Mouse (Mus musculus) intestine, embryonic 16.5 days (tissue): Measurements from ENCODE around the gene Cdc42se1. TPM values are rescaled to one million over a fixed set of nuclear protein-coding genes. Genes with fewer than 3 reads are reported as not detected.

ENCODE experiments used
- ATAC-seq: fragments of 200-750 bp; cut with Nextera tagmentation; 2 replicates; pipeline ENCODE4 v1.8.0; 2017; ENCODE audit warnings: moderate TSS enrichment, moderate library complexity
- H3K27ac ChIP-seq: fragments of 300-500 bp; sonication (generic); 2 replicates; pipeline ENCODE4 v1.5.1; 2014; ENCODE audit warnings: mild to moderate bottlenecking, low read length
- H3K27me3 ChIP-seq: fragments of 300-500 bp; sonication (generic); replicated peaks from 2 replicates; pipeline ENCODE4 v1.6.1; 2014; ENCODE audit warnings: low read length, control low read depth, mixed read lengths; ENCODE audit not compliant: control insufficient read depth, insufficient read depth
- H3K36me3 ChIP-seq: fragments of 300-500 bp; sonication (generic); 2 replicates; pipeline ENCODE4 v1.6.1; 2014; ENCODE audit warnings: low read length, control low read depth; ENCODE audit not compliant: control insufficient read depth, insufficient read depth
- H3K4me1 ChIP-seq: fragments of 300-500 bp; sonication (generic); 2 replicates; pipeline ENCODE4 v1.6.1; 2014; ENCODE audit warnings: low read length, control low read depth, mixed read lengths; ENCODE audit not compliant: control insufficient read depth, insufficient read depth
- H3K4me2 ChIP-seq: fragments of 300-500 bp; sonication (generic); 2 replicates; pipeline ENCODE4 v1.6.1; 2014; ENCODE audit warnings: low read depth, low read length, control low read depth
- H3K4me3 ChIP-seq: fragments of 300-500 bp; sonication (generic); 2 replicates; pipeline ENCODE4 v1.5.1; 2014; ENCODE audit warnings: mild to moderate bottlenecking, low read length
- H3K9ac ChIP-seq: fragments of 300-500 bp; sonication (generic); 2 replicates; pipeline ENCODE4 v1.6.1; 2014; ENCODE audit warnings: low read depth, low read length
- H3K9me3 ChIP-seq: fragments of 300-500 bp; sonication (generic); 2 replicates; pipeline ENCODE4 v1.6.1; 2016; ENCODE audit warnings: low read length, control low read depth; ENCODE audit not compliant: control insufficient read depth
- whole genome bisulfite sequencing: fragments of 180-500 bp; shearing (Covaris S2); extraction: QIAGEN DNeasy Blood & Tissue Kit; methylation state at CpG from one replicate; pipeline ENCODE4 v1.1.7; 2014; 5-methylcytosine and 5-hydroxymethylcytosine counted together
- polyA plus RNA-seq: library from polyadenylated mRNA; unstranded; fragments of >200 nt; fragmentation: Nextera tagmentation; extraction: Ambion mirVana; gene quantifications from 2 replicates; pipeline ENCODE4 v1.2.1, GENCODE M21; 2015

The Cdc42se1 gene
- polyA plus RNA-seq: 67.8 and 73.8 TPM in 2 replicates

GRCm38 (mm10) chr3:95228148-95228893, at the start of gene Cdc42se1:
Gene Cdc42se1, plus strand, starts transcription at chr3:95228732.
- no peaks in the 10 kb centered on the region for H3K27me3 ChIP-seq
- H3K4me2 ChIP-seq: peak within 1 kb of the TSS; percentile 88
- under 1% methylated on average over 64 of the region's 64 CpGs for WGBS
- H3K4me3 ChIP-seq: peak within 1 kb of the TSS; percentile 72
- peak within 1 kb of the TSS; percentile 91 for H3K9ac ChIP-seq
- ATAC-seq: peak; percentile 87
- H3K27ac ChIP-seq: peak within 1 kb of the TSS; percentile 99
- H3K9me3 ChIP-seq: no peaks in the 10 kb centered on the region
- H3K4me1 ChIP-seq: peaks cover 25% of the 10 kb centered on the region
- H3K36me3 ChIP-seq: peaks cover 6% of the 10 kb centered on the region; the same call in 1 of the 2 replicates

- Histone ChIP-seq H3K4me3 (no peak overlapping the region), H3K27ac (no peak overlapping the region), H3K4me2 (no peak overlapping the region), H3K4me1 (no peaks in the 10 kb centered on the region; the same call in 1 of the 2 replicates), H3K9ac (no peak overlapping the region), H3K36me3 (no peaks in the 10 kb centered on the region), H3K9me3 (no peaks in the 10 kb centered on the region), H3K27me3 (peaks cover 2% of the 10 kb centered on the region; the same call in 1 of the 2 replicates)
- WGBS: 90% methylated on average over 5 of the region's 5 CpGs
- no peak for ATAC-seq
Observed at GRCm38 (mm10) chr3:95178948-95179347, 49.6 kb upstream of the Cdc42se1 start.

GRCm38 (mm10) chr3:95179890-95180289, 48.6 kb upstream of the Cdc42se1 start:
- no peak for ATAC-seq
- Histone ChIP-seq H3K4me3 (no peak overlapping the region), H3K9ac (no peak overlapping the region), H3K4me2 (no peak overlapping the region), H3K27me3 (no peaks in the 10 kb centered on the region), H3K36me3 (no peaks in the 10 kb centered on the region), H3K4me1 (no peaks in the 10 kb centered on the region), H3K9me3 (no peaks in the 10 kb centered on the region), H3K27ac (no peak overlapping the region)
- 58% methylated on average over 3 of the region's 3 CpGs for WGBS

- H3K36me3 ChIP-seq: peaks cover 10% of the 10 kb centered on the region; the same call in 1 of the 2 replicates
- H3K9me3 ChIP-seq: no peaks in the 10 kb centered on the region
- H3K4me3 ChIP-seq: no peak overlapping the region
- 61% methylated on average over 1 of the region's 1 CpGs for WGBS
- no peak overlapping the region for H3K4me2 ChIP-seq
- no peak for ATAC-seq
- H3K27me3 ChIP-seq: no peaks in the 10 kb centered on the region
- no peaks in the 10 kb centered on the region for H3K4me1 ChIP-seq
- no peak overlapping the region for H3K9ac ChIP-seq
- H3K27ac ChIP-seq: no peak overlapping the region
Observed at GRCm38 (mm10) chr3:95181841-95182240, 46.7 kb upstream of the Cdc42se1 start.

GRCm38 (mm10) chr3:95184796-95185577, 43.5 kb upstream of the Cdc42se1 start:
- Histone ChIP-seq H3K36me3 (peaks cover 35% of the 10 kb centered on the region), H3K9me3 (no peaks in the 10 kb centered on the region), H3K27me3 (no peaks in the 10 kb centered on the region), H3K4me1 (no peaks in the 10 kb centered on the region), H3K27ac (no peak overlapping the region), H3K4me3 (no peak overlapping the region), H3K4me2 (no peak overlapping the region), H3K9ac (no peak overlapping the region)
- 88% methylated on average over 9 of the region's 9 CpGs for WGBS
- no peak for ATAC-seq

GRCm38 (mm10) chr3:95186100-95186499, 42.4 kb upstream of the Cdc42se1 start:
- H3K4me3 ChIP-seq: no peak overlapping the region
- no peaks in the 10 kb centered on the region for H3K9me3 ChIP-seq
- peaks cover 36% of the 10 kb centered on the region for H3K36me3 ChIP-seq
- no peak overlapping the region for H3K4me2 ChIP-seq
- 81% methylated on average over 2 of the region's 2 CpGs for WGBS
- H3K27me3 ChIP-seq: no peaks in the 10 kb centered on the region
- no peak for ATAC-seq
- H3K4me1 ChIP-seq: no peaks in the 10 kb centered on the region
- H3K9ac ChIP-seq: no peak overlapping the region
- H3K27ac ChIP-seq: no peak overlapping the region

- Histone ChIP-seq H3K27ac (no peak overlapping the region), H3K4me1 (no peaks in the 10 kb centered on the region), H3K9ac (no peak overlapping the region), H3K9me3 (no peaks in the 10 kb centered on the region), H3K4me2 (no peak overlapping the region), H3K4me3 (no peak overlapping the region), H3K36me3 (peaks cover 36% of the 10 kb centered on the region), H3K27me3 (no peaks in the 10 kb centered on the region)
- no peak for ATAC-seq
- 85% methylated on average over 6 of the region's 6 CpGs for WGBS
Observed at GRCm38 (mm10) chr3:95186888-95187287, 41.6 kb upstream of the Cdc42se1 start.

- 79% methylated on average over 6 of the region's 6 CpGs for WGBS
- Histone ChIP-seq H3K9ac (no peak overlapping the region), H3K36me3 (peaks cover 6% of the 10 kb centered on the region), H3K4me2 (no peak overlapping the region), H3K27ac (no peak overlapping the region), H3K9me3 (no peaks in the 10 kb centered on the region), H3K27me3 (no peaks in the 10 kb centered on the region), H3K4me1 (no peaks in the 10 kb centered on the region), H3K4me3 (no peak overlapping the region)
- no peak for ATAC-seq
Observed at GRCm38 (mm10) chr3:95194721-95195135, 33.8 kb upstream of the Cdc42se1 start.

GRCm38 (mm10) chr3:95195772-95196171, 32.8 kb upstream of the Cdc42se1 start:
- H3K9ac ChIP-seq: no peak overlapping the region
- no peaks in the 10 kb centered on the region for H3K9me3 ChIP-seq
- 80% methylated on average over 2 of the region's 2 CpGs for WGBS
- no peak overlapping the region for H3K4me2 ChIP-seq
- H3K36me3 ChIP-seq: peaks cover 3% of the 10 kb centered on the region
- no peaks in the 10 kb centered on the region for H3K27me3 ChIP-seq
- H3K4me1 ChIP-seq: no peaks in the 10 kb centered on the region
- no peak overlapping the region for H3K4me3 ChIP-seq
- H3K27ac ChIP-seq: no peak overlapping the region
- ATAC-seq: no peak
